Mouse (Mus musculus): ENCODE results near the gene Camk2d.

DNA sequence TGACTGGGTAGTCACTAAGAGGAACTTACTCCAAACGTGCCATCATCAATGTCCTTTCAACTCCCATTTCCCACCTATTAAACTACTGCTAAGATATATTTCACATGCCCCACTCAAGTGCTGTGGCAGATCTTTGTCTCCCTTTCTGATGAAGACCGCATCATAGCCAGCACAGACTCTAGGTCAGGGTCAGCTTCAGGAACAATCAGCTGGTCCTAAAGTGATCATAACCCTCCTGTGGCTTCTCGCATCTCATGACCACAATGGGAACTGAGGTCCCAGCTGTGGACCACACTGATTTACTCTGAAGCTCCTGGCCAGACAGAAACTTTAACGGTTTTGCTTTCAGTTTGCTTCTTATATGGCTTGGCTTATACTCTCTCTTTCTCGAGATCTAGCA lies 67.3 kb downstream of the Camk2d start:
- TF ChIP-seq CTCF (IDR thresholded peaks at IDR 0.05; ENCODE audit: extremely low read depth, insufficient read depth, low read length) (no peak), POLR2A (IDR thresholded peaks at IDR 0.05; ENCODE audit: extremely low read depth, insufficient read depth, low read length) (no peak)

All from cortical plate, adult 2 months (tissue).